Mouse (Mus musculus) cortical plate, adult 2 months (tissue): Measurements from ENCODE around the gene Gm10644.

Source experiments
- CTCF ChIP-seq: fragments of 200-500 bp; IDR thresholded peaks from 2 replicates; pipeline ENCODE4 v1.5.1; 2011; ENCODE audit warnings: mild to moderate bottlenecking, control low read depth, low read length; ENCODE audit not compliant: insufficient read depth; ENCODE audit errors: extremely low read depth
- POLR2A ChIP-seq: fragments of 200-500 bp; IDR thresholded peaks from 2 replicates; pipeline ENCODE4 v1.6.1; 2011; ENCODE audit warnings: mild to moderate bottlenecking, low read length, control low read depth; ENCODE audit not compliant: insufficient read depth; ENCODE audit errors: extremely low read depth

- no peak for TF ChIP-seq POLR2A
- TF ChIP-seq CTCF: no peak
These were observed 278 bp downstream of the Gm10644 start for GRCm38 (mm10) chr8:83954749-83955105.
